Mouse (Mus musculus) lung, embryonic 16.5 days (tissue): ENCODE results near the gene Anapc16. TPM values are rescaled to one million over a fixed set of nuclear protein-coding genes. Genes with fewer than 3 reads are reported as not detected.

Experiments
- ATAC-seq: fragments of 200-750 bp; cut with Nextera tagmentation; 2 replicates; pipeline ENCODE4 v1.8.0; 2017; ENCODE audit warnings: low read depth, mild to moderate bottlenecking, moderate library complexity
- H3K27ac ChIP-seq: fragments of 300-500 bp; sonication (generic); 2 replicates; pipeline ENCODE4 v1.5.1; 2014; ENCODE audit warnings: mild to moderate bottlenecking, control low read depth, low read length
- H3K27me3 ChIP-seq: fragments of 300-500 bp; sonication (generic); 2 replicates; pipeline ENCODE4 v1.6.1; 2014; ENCODE audit warnings: low read depth, low read length, mixed read lengths; ENCODE audit not compliant: control insufficient read depth, insufficient read depth
- H3K36me3 ChIP-seq: fragments of 300-500 bp; sonication (generic); 2 replicates; pipeline ENCODE4 v1.6.1; 2014; ENCODE audit warnings: low read length; ENCODE audit not compliant: control insufficient read depth, insufficient read depth
- H3K4me1 ChIP-seq: fragments of 300-500 bp; sonication (generic); replicated peaks from 2 replicates; pipeline ENCODE4 v1.6.1; 2014; ENCODE audit warnings: low read length, mixed read lengths; ENCODE audit not compliant: control insufficient read depth, insufficient read depth
- H3K4me2 ChIP-seq: fragments of 300-500 bp; sonication (generic); 2 replicates; pipeline ENCODE4 v1.6.1; 2014; ENCODE audit warnings: low read depth, low read length, control low read depth
- H3K4me3 ChIP-seq: fragments of 300-500 bp; sonication (generic); 2 replicates; pipeline ENCODE4 v1.5.1; 2014; ENCODE audit warnings: mild to moderate bottlenecking, low read length, control low read depth
- H3K9ac ChIP-seq: fragments of 300-500 bp; sonication (generic); 2 replicates; pipeline ENCODE4 v1.6.1; 2014; ENCODE audit warnings: low read length, control low read depth
- H3K9me3 ChIP-seq: fragments of 300-500 bp; sonication (generic); 2 replicates; pipeline ENCODE4 v1.6.1; 2016; ENCODE audit warnings: low read length; ENCODE audit not compliant: control insufficient read depth
- WGBS: fragments of 180-500 bp; shearing (Covaris S2); extraction: QIAGEN DNeasy Blood & Tissue Kit; methylation state at CpG from one replicate; pipeline ENCODE4 v1.1.7; 2014; 5-methylcytosine and 5-hydroxymethylcytosine counted together
- polyA plus RNA-seq: library from polyadenylated mRNA; unstranded; fragments of >200 nt; fragmentation: Nextera tagmentation; extraction: Ambion mirVana; gene quantifications from 2 replicates; pipeline ENCODE4 v1.2.1, GENCODE M21; 2015

Anapc16 gene
- polyA plus RNA-seq, 1 experiment from 2014 or later = 103 TPM

DNA sequence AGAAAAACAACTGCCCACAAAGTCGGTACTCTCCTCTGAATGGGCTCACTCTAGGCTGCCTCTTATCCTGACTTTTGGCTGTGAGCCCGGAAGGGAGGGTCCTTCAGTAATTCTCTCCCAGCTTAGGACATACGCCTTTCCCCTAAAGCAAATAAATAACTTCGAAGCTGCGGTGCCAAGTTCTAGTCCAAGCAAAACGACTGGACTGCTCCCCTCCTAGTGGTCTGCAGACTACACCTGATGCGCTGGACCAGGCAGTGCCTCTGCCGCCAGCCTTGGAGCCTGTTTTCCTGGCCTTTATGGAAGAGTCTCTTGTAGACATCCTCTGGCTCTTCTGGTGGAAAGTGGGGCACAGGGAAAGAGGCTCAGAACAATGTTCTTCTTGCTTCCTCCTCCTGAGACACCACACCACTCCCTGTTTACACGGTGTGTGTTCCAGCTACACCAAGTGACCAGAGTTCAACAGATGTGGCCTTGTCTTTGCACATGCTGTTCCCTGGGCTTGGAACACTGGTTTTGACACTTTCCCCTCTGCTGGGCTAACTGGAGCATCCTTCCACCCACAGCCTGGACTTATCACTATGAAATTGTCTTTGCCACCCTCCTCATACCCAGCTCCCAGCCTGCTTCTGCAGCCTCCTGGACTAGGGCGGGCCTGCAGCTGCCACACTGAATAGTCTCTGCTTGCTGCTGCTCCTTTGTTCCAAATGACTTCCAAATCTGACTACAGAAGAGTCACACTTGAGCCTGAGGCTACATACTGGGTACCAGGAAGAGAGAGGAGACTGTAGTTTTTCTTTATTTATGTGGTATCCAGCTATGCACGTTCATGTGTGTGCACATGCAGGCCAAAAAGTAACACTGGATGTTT, 23.8 kb downstream of the Anapc16 start:
- Histone ChIP-seq H3K27ac (peak overlapping the region; percentile 62), H3K27me3 (no peaks in the 10 kb centered on the region), H3K36me3 (no peaks in the 10 kb centered on the region), H3K4me1 (peaks cover 32% of the 10 kb centered on the region), H3K9me3 (no peaks in the 10 kb centered on the region), H3K4me2 (peak overlapping the region; percentile 25; the same call in 1 of the 2 replicates), H3K4me3 (no peak overlapping the region), H3K9ac (no peak overlapping the region)
- 17% methylated on average over 11 of the region's 11 CpGs for WGBS
- ATAC-seq = peak; percentile 80

DNA sequence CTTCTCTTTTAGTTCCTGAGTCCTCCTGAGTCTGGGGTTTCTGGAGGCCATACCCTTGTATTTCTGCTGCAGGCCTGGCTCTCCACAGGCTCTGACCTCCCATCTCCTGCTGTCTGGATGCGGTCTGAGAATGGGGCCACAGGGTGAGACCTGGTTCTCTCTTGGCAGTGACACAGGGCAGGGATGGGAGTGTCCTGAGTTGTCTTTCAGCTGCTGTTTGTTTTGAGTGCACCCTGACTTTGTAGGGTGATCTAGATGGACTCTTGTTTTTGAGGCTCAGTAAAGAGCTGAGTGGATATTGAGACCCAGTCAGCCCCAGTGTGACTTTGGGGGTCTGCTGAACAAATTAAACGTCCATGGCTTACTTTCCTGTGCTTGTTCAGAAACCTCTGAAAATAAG, 24.5 kb downstream of the Anapc16 start:
- WGBS = 38% methylated on average over 2 of the region's 2 CpGs
- Histone ChIP-seq H3K9me3 (no peaks in the 10 kb centered on the region), H3K4me3 (no peak overlapping the region), H3K4me2 (peak overlapping the region; percentile 25; the same call in 1 of the 2 replicates), H3K27me3 (no peaks in the 10 kb centered on the region), H3K27ac (peak overlapping the region; percentile 62; the same call in 1 of the 2 replicates), H3K9ac (no peak overlapping the region), H3K36me3 (no peaks in the 10 kb centered on the region), H3K4me1 (peaks cover 39% of the 10 kb centered on the region)
- ATAC-seq = no peak

DNA sequence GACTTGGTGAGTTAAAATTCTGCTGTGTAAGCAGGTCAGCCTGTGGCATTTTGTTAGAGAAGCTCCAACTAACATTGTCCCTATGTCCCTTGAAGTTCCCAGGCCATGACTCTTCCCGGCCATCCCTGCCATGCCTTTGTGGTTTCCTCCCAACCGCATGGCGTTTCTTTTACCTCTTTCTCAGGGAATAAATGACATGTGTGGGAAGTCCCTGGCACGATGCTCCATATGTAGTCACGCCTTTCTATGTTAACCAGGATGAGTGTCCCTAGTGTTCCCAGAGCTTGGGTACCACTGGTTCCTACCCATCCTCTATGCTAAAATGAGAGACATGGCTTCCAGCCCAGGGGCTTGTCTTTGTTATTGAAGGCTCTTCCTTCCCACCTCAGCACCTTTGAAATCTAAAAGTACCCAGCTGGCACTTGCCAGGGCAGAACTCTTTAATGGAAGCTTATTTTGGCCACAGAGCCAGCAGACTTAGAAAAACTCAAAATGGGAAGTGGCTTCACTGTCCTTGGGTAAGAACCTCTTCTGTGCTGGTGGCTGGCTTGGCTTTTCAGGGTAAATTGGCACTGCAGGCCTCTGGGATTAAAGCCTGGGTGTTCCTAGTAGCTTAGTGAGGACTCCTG, 25.1 kb downstream of the Anapc16 start:
- no peak overlapping the region for H3K4me2 ChIP-seq
- no peak overlapping the region for H3K4me3 ChIP-seq
- H3K9ac ChIP-seq = no peak overlapping the region
- H3K9me3 ChIP-seq = no peaks in the 10 kb centered on the region
- no peak overlapping the region for H3K27ac ChIP-seq
- H3K27me3 ChIP-seq = no peaks in the 10 kb centered on the region
- no peak for ATAC-seq
- H3K36me3 ChIP-seq = no peaks in the 10 kb centered on the region
- peaks cover 44% of the 10 kb centered on the region for H3K4me1 ChIP-seq
- WGBS = 79% methylated on average over 5 of the region's 5 CpGs

GRCm38 (mm10) chr10:59977141-59977540, 25.8 kb downstream of the Anapc16 start:
- no peak overlapping the region for H3K27ac ChIP-seq
- H3K9me3 ChIP-seq = no peaks in the 10 kb centered on the region
- peaks cover under 1% of the 10 kb centered on the region; the same call in 1 of the 2 replicates for H3K27me3 ChIP-seq
- ATAC-seq = no peak
- H3K36me3 ChIP-seq = no peaks in the 10 kb centered on the region
- WGBS = 54% methylated on average over 2 of the region's 4 CpGs
- no peak overlapping the region for H3K9ac ChIP-seq
- no peak overlapping the region for H3K4me3 ChIP-seq
- H3K4me2 ChIP-seq = no peak overlapping the region
- peaks cover 44% of the 10 kb centered on the region for H3K4me1 ChIP-seq

- no peak overlapping the region for H3K4me3 ChIP-seq
- peaks cover 54% of the 10 kb centered on the region for H3K4me1 ChIP-seq
- H3K27ac ChIP-seq = peak overlapping the region; percentile 82
- ATAC-seq = peak; percentile 75
- no peaks in the 10 kb centered on the region for H3K36me3 ChIP-seq
- H3K9me3 ChIP-seq = no peaks in the 10 kb centered on the region
- H3K4me2 ChIP-seq = peak overlapping the region; percentile 44
- H3K27me3 ChIP-seq = peaks cover 5% of the 10 kb centered on the region; the same call in 1 of the 2 replicates
- peak overlapping the region; percentile 42; the same call in 1 of the 2 replicates for H3K9ac ChIP-seq
- WGBS = 35% methylated on average over 3 of the region's 3 CpGs
These were observed 28.1 kb downstream of the Anapc16 start for GRCm38 (mm10) chr10:59974786-59975185.

- H3K27ac ChIP-seq = peak overlapping the region; percentile 82
- peak overlapping the region; percentile 42; the same call in 1 of the 2 replicates for H3K9ac ChIP-seq
- H3K4me3 ChIP-seq = no peak overlapping the region
- H3K9me3 ChIP-seq = no peaks in the 10 kb centered on the region
- no peaks in the 10 kb centered on the region for H3K36me3 ChIP-seq
- peak; percentile 62 for ATAC-seq
- H3K4me2 ChIP-seq = peak overlapping the region; percentile 44
- H3K27me3 ChIP-seq = peaks cover 5% of the 10 kb centered on the region; the same call in 1 of the 2 replicates
- 12% methylated on average over 6 of the region's 6 CpGs for WGBS
- H3K4me1 ChIP-seq = peaks cover 52% of the 10 kb centered on the region
These were observed 28.7 kb downstream of the Anapc16 start for GRCm38 (mm10) chr10:59974191-59974664.

DNA sequence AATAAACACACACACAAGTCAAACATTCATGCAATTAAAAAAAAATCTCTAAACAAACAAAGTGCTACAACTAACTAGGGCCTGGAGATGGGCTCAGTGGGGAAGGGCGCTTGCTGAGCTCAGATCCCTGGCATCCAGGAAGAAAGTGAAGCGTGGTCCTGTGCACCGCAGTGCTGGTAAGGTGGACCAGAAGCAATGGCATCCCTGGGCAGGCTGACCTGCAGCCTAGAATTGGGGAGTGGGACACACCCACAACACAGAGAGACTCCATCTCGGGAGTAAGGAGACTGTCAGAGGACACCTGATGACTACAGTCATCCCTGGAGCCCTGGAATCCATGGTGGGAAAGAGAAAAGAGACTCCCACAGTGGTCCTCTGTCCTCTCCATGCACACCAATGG, 29.5 kb downstream of the Anapc16 start:
- no peaks in the 10 kb centered on the region for H3K36me3 ChIP-seq
- WGBS = 82% methylated on average over 4 of the region's 4 CpGs

GRCm38 (mm10) chr10:59972999-59973398, 29.9 kb downstream of the Anapc16 start:
- 72% methylated on average over 6 of the region's 6 CpGs for WGBS
- H3K27ac ChIP-seq = peak overlapping the region; percentile 66; the same call in 1 of the 2 replicates

More for the DNA sequence above, 29.5 kb downstream of the Anapc16 start:
- Histone ChIP-seq H3K9me3 (no peaks in the 10 kb centered on the region), H3K4me3 (no peak overlapping the region), H3K27me3 (peaks cover 5% of the 10 kb centered on the region; the same call in 1 of the 2 replicates), H3K27ac (peak overlapping the region; percentile 82), H3K9ac (no peak overlapping the region), H3K4me2 (no peak overlapping the region), H3K4me1 (peaks cover 44% of the 10 kb centered on the region)
- no peak for ATAC-seq

GRCm38 (mm10) chr10:59972534-59972933, 30.4 kb downstream of the Anapc16 start:
- H3K9me3 ChIP-seq = no peaks in the 10 kb centered on the region
- no peak for ATAC-seq
- peaks cover 39% of the 10 kb centered on the region for H3K4me1 ChIP-seq
- H3K36me3 ChIP-seq = no peaks in the 10 kb centered on the region
- no peak overlapping the region for H3K9ac ChIP-seq
- WGBS = 75% methylated on average over 2 of the region's 2 CpGs
- H3K4me3 ChIP-seq = no peak overlapping the region
- H3K4me2 ChIP-seq = no peak overlapping the region
- H3K27me3 ChIP-seq = peaks cover 5% of the 10 kb centered on the region; the same call in 1 of the 2 replicates
- no peak overlapping the region for H3K27ac ChIP-seq

More at GRCm38 (mm10) chr10:59972999-59973398, 29.9 kb downstream of the Anapc16 start:
- no peak overlapping the region for H3K4me2 ChIP-seq
- no peak overlapping the region for H3K9ac ChIP-seq
- peaks cover 40% of the 10 kb centered on the region for H3K4me1 ChIP-seq
- H3K27me3 ChIP-seq = peaks cover 5% of the 10 kb centered on the region; the same call in 1 of the 2 replicates
- no peak overlapping the region for H3K4me3 ChIP-seq
- no peaks in the 10 kb centered on the region for H3K9me3 ChIP-seq
- no peaks in the 10 kb centered on the region for H3K36me3 ChIP-seq
- no peak for ATAC-seq
